Mouse (Mus musculus) liver, embryonic 14.5 days (tissue): ENCODE measurements around the gene Upf1. TPM values are rescaled to one million over a fixed set of nuclear protein-coding genes. Genes with fewer than 3 reads are reported as not detected.

Experiments used
- ATAC-seq: fragments of 200-750 bp; cut with Nextera tagmentation; 2 replicates; pipeline ENCODE4 v1.8.0; 2017; ENCODE audit warnings: moderate number of reproducible peaks, mild to moderate bottlenecking, moderate library complexity; ENCODE audit not compliant: insufficient read depth
- DNase-seq, 3 experiments: peaks; one replicate each; pipeline ENCODE4 v3.0.0-alpha.2; 2012 to 2013; ENCODE audit warnings: low read depth in 3 of 3, low spot score in 3 of 3
- H3K27ac ChIP-seq: fragments of 300-500 bp; sonication (generic); 2 replicates; pipeline ENCODE4 v1.5.1; 2014; ENCODE audit warnings: moderate library complexity, mild to moderate bottlenecking, control low read depth, inconsistent platforms
- H3K27me3 ChIP-seq: fragments of 300-500 bp; sonication (generic); 2 replicates; pipeline ENCODE4 v1.6.1; 2014; ENCODE audit warnings: mild to moderate bottlenecking, low read length, moderate library complexity; ENCODE audit not compliant: control insufficient read depth, insufficient read depth
- H3K36me3 ChIP-seq: fragments of 300-500 bp; sonication (generic); replicated peaks from 2 replicates; pipeline ENCODE4 v1.6.1; 2014; ENCODE audit warnings: low read depth; ENCODE audit not compliant: control insufficient read depth, insufficient read depth
- H3K4me1 ChIP-seq, 2 experiments: fragments of 200-500 bp in 1 of 2; fragments of 300-500 bp in 1 of 2; sonication (generic) in 1 of 2; replicated peaks; 2 replicates each; pipeline ENCODE4 v1.6.1; 2012 to 2014; ENCODE audit warnings: antibody characterized with exemption in 1 of 2, inconsistent platforms in 1 of 2, low read length in 1 of 2; ENCODE audit not compliant: control insufficient read depth in 2 of 2, insufficient read depth in 2 of 2
- H3K4me2 ChIP-seq: fragments of 300-500 bp; sonication (generic); 2 replicates; pipeline ENCODE4 v1.6.1; 2014; ENCODE audit warnings: low read depth, mild to moderate bottlenecking, control low read depth, moderate library complexity
- H3K4me3 ChIP-seq, 2 experiments: fragments of 200-500 bp in 1 of 2; fragments of 300-500 bp in 1 of 2; sonication (generic) in 1 of 2; 2 replicates each; pipeline ENCODE4 v1.5.1; 2012 to 2014; ENCODE audit warnings: low read depth in 2 of 2, low read length in 2 of 2, mild to moderate bottlenecking in 2 of 2, control low read depth in 1 of 2, inconsistent platforms in 1 of 2, moderate library complexity in 1 of 2; ENCODE audit not compliant: insufficient read depth in 1 of 2
- H3K9ac ChIP-seq: fragments of 300-500 bp; sonication (generic); replicated peaks from 2 replicates; pipeline ENCODE4 v1.6.1; 2014; ENCODE audit warnings: mild to moderate bottlenecking, control low read depth, moderate library complexity
- H3K9me3 ChIP-seq: fragments of 300-500 bp; sonication (generic); 2 replicates; pipeline ENCODE4 v1.6.1; 2016; ENCODE audit warnings: low read length, mixed read lengths; ENCODE audit not compliant: control insufficient read depth
- CTCF ChIP-seq: IDR thresholded peaks from 2 replicates; pipeline ENCODE4 v1.5.1; 2016; ENCODE audit warnings: antibody characterized with exemption, low read depth, control low read depth
- EP300 ChIP-seq: IDR thresholded peaks from 2 replicates; pipeline ENCODE4 v1.6.1; 2016; ENCODE audit warnings: antibody characterized with exemption, low read depth
- WGBS: fragments of 180-500 bp; shearing (Covaris S2); extraction: QIAGEN DNeasy Blood & Tissue Kit; methylation state at CpG from one replicate; pipeline ENCODE4 v1.1.7; 2014; ENCODE audit not compliant: insufficient replicate concordance; 5-methylcytosine and 5-hydroxymethylcytosine counted together
- polyA plus RNA-seq, 2 experiments: library from polyadenylated mRNA; depleted of rRNA in 1 of 2; stranded (reverse) in 1 of 2; unstranded in 1 of 2; fragments of >200 nt; fragmentation: Nextera tagmentation in 1 of 2; extraction: Ambion mirVana in 1 of 2; gene quantifications; 2 replicates each; pipeline versions ENCODE4 v1.2.1 to v1.2.3; 2012 to 2014

The Upf1 gene
- polyA plus RNA-seq, 2 experiments, result 9.3 to 14.1 TPM

DNA sequence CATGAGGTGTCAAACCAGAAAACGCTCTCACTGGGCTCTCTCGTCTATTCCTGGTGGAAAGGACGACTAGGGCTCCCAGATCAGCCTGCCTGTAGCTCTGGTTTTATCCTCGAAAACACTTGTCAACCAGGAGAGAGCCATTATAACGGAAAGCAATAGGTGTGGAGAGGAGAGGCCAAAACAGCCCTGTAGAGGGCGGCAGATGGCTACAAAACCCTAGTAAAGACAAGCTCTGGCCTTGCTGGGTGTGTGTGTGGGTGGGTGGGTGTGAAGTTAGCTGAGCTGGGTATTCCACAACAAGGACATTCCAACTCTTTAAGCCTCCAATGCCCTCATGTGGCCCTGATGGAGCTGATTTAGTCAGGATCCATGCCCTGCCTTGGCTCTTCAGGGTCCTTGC lies 9.4 kb downstream of the Upf1 start:
- Histone ChIP-seq H3K9me3 (no peaks in the 10 kb centered on the region), H3K4me3 (no peak overlapping the region), H3K4me2 (no peak overlapping the region), H3K27me3 (no peaks in the 10 kb centered on the region), H3K27ac (no peak overlapping the region), H3K9ac (no peak overlapping the region), H3K4me1 (peaks cover 13 to 26% of the 10 kb centered on the region in 2 experiments), H3K36me3 (peaks cover 74% of the 10 kb centered on the region)
- WGBS, result 63% methylated on average over 6 of the region's 6 CpGs
- ATAC-seq, result peak; percentile 42; the same call in 1 of the 2 replicates
- no peak for DNase-seq
- TF ChIP-seq CTCF (peak; percentile 80), EP300 (no peak)

GRCm38 (mm10) chr8:70343076-70343475 lies 10.0 kb downstream of the Upf1 start:
- H3K9me3 ChIP-seq, result no peaks in the 10 kb centered on the region
- peaks cover 75% of the 10 kb centered on the region for H3K36me3 ChIP-seq
- no peaks in the 10 kb centered on the region for H3K27me3 ChIP-seq
- TF ChIP-seq EP300 (no peak), CTCF (no peak)
- WGBS, result 86% methylated on average over 7 of the region's 7 CpGs
- ATAC-seq, result no peak
- peaks cover 7 to 20% of the 10 kb centered on the region in 2 experiments for H3K4me1 ChIP-seq
- H3K4me2 ChIP-seq, result no peak overlapping the region
- H3K9ac ChIP-seq, result no peak overlapping the region
- no peak overlapping the region for H3K4me3 ChIP-seq
- H3K27ac ChIP-seq, result no peak overlapping the region
- DNase-seq, result no peak

GRCm38 (mm10) chr8:70342007-70342406 lies 11.1 kb downstream of the Upf1 start:
- H3K4me2 ChIP-seq, result no peak overlapping the region
- H3K4me3 ChIP-seq, result no peak overlapping the region
- H3K36me3 ChIP-seq, result peaks cover 78% of the 10 kb centered on the region
- TF ChIP-seq CTCF (no peak), EP300 (no peak)
- H3K27ac ChIP-seq, result no peak overlapping the region
- H3K9me3 ChIP-seq, result no peaks in the 10 kb centered on the region
- no peaks in the 10 kb centered on the region for H3K27me3 ChIP-seq
- no peak overlapping the region for H3K9ac ChIP-seq
- no peak for ATAC-seq
- DNase-seq, result no peak
- 81% methylated on average over 14 of the region's 14 CpGs for whole genome bisulfite sequencing
- H3K4me1 ChIP-seq, result peaks cover 4 to 17% of the 10 kb centered on the region in 2 experiments; a peak in 3 of 4 replicates

DNA sequence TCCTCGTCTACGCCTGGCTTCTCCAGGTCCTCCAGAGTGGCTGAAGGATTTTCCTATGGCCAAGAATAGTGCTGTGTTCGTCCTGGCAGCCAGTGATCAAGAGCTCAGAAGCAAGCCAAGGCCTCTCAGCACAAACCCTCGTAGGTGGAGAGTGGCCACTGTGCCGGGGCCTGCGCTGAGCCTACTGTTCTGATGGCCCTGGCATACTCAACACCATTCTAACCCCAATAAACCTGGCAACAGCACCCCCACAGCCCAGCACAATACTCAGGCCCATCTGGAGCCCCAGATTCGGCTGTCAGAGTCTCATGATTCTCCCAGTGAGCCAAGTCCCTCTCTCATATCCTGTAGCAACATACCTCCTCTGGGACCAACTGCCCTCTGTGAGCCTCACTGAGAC lies 12.4 kb downstream of the Upf1 start:
- WGBS, result 86% methylated on average over 7 of the region's 7 CpGs

GRCm38 (mm10) chr8:70338931-70339330 lies 14.1 kb downstream of the Upf1 start:
- H3K9ac ChIP-seq, result no peak overlapping the region
- no peak for ATAC-seq
- TF ChIP-seq CTCF (no peak), EP300 (no peak)
- no peak overlapping the region for H3K27ac ChIP-seq
- no peaks in the 10 kb centered on the region for H3K27me3 ChIP-seq
- H3K9me3 ChIP-seq, result no peaks in the 10 kb centered on the region
- no peak overlapping the region for H3K4me3 ChIP-seq
- 78% methylated on average over 7 of the region's 7 CpGs for WGBS
- H3K4me1 ChIP-seq, result no peaks in the 10 kb centered on the region
- peaks cover 96% of the 10 kb centered on the region for H3K36me3 ChIP-seq
- no peak for DNase-seq
- H3K4me2 ChIP-seq, result no peak overlapping the region

More for the DNA sequence above, 12.4 kb downstream of the Upf1 start:
- H3K4me1 ChIP-seq, result peaks cover 4 to 9% of the 10 kb centered on the region in 2 experiments; a peak in 3 of 4 replicates
- DNase-seq (no peak), ATAC-seq (no peak)
- peaks cover 84% of the 10 kb centered on the region for H3K36me3 ChIP-seq
- TF ChIP-seq EP300 (no peak), CTCF (no peak)
- H3K4me3 ChIP-seq, result no peak overlapping the region
- no peaks in the 10 kb centered on the region for H3K9me3 ChIP-seq
- no peak overlapping the region for H3K9ac ChIP-seq
- no peak overlapping the region for H3K4me2 ChIP-seq
- no peaks in the 10 kb centered on the region for H3K27me3 ChIP-seq
- H3K27ac ChIP-seq, result no peak overlapping the region
